Mouse (Mus musculus): ENCODE measurements around the gene Agk. TPM values are rescaled to one million over a fixed set of nuclear protein-coding genes. Genes with fewer than 3 reads are reported as not detected.

Agk gene
- polyA plus RNA-seq, 1 experiment from 2014 or later, result 50.1 TPM

Other genes with a start within 250 kb of the Agk start
- gene E330009J07Rik, start 111.0 kb downstream of the Agk start, polyA plus RNA-seq (2014; fragmentation: Nextera tagmentation; extraction: Ambion mirVana), result 12.6 and 14.1 TPM in 2 replicates
- gene Wee2, start 113.9 kb downstream of the Agk start, polyA plus RNA-seq (2014; fragmentation: Nextera tagmentation; extraction: Ambion mirVana), result not detected in 2 replicates
- gene Ssbp1, start 146.2 kb downstream of the Agk start, polyA plus RNA-seq (2014; fragmentation: Nextera tagmentation; extraction: Ambion mirVana), result 174 and 202 TPM in 2 replicates
- gene Tas2r137, start 166.1 kb downstream of the Agk start, polyA plus RNA-seq (2014; fragmentation: Nextera tagmentation; extraction: Ambion mirVana), result not detected in 2 replicates
- gene Tas2r108, start 168.4 kb downstream of the Agk start, polyA plus RNA-seq (2014; fragmentation: Nextera tagmentation; extraction: Ambion mirVana), result 0.21 TPM in 1 of 2 replicates, not detected in the other
- not detected in 2 replicates for gene Prss37, start 194.3 kb downstream of the Agk start, polyA plus RNA-seq (2014; fragmentation: Nextera tagmentation; extraction: Ambion mirVana)
- gene Olfr461, start 229.9 kb downstream of the Agk start, polyA plus RNA-seq (2014; fragmentation: Nextera tagmentation; extraction: Ambion mirVana), result 0.06 and 0.13 TPM in 2 replicates
- not detected in 2 replicates for gene Olfr460, start 244.3 kb downstream of the Agk start, polyA plus RNA-seq (2014; fragmentation: Nextera tagmentation; extraction: Ambion mirVana)

All from embryonic facial prominence, embryonic 11.5 days (tissue).